Mouse (Mus musculus) T-helper 2 cell (primary cell): Measurements from ENCODE around the gene Zfp553.

Source experiments
- in situ Hi-C: fragments of 300-600 bp; cut with MboI, MseI; formaldehyde crosslinking; loops from one replicate; pipeline ENCODE4 v1.15.1; 2025; ENCODE audit warnings: high pct_unique_total_duplicates

Zfp553 gene

GRCm38 (mm10) chr7:127232622-127233367 lies at the start of gene Zfp553, which contains the start of gene Sept1:
TSS of gene Zfp553 (plus strand) at chr7:127233061.
TSS of gene Sept1 (minus strand) at chr7:127233130.
- in situ Hi-C loops = no loop called here

GRCm38 (mm10) chr7:127183345-127183744 lies 49.5 kb upstream of the Zfp553 start:
- in situ Hi-C loops = loop anchor here (5.0 kb wide), 1 partner anchor 46 kb away; the partner anchor contains the start of gene Spn

GRCm38 (mm10) chr7:127183828-127184227 lies 49.0 kb upstream of the Zfp553 start:
- in situ Hi-C loops = loop anchor here (5.0 kb wide), 1 partner anchor 47 kb away; the partner anchor contains the start of gene Spn

- in situ Hi-C loops = loop anchor here (5.0 kb wide), 1 partner anchor 47 kb away; the partner anchor contains the start of gene Spn
Observed at GRCm38 (mm10) chr7:127184720-127185119, 48.1 kb upstream of the Zfp553 start.

GRCm38 (mm10) chr7:127185601-127186000 lies 47.3 kb upstream of the Zfp553 start:
- in situ Hi-C loops = no loop called here

- in situ Hi-C loops = no loop called here
Observed at GRCm38 (mm10) chr7:127187351-127187750, 45.5 kb upstream of the Zfp553 start.

- in situ Hi-C loops = no loop called here
Observed at GRCm38 (mm10) chr7:127188305-127189276, 44.3 kb upstream of the Zfp553 start.

GRCm38 (mm10) chr7:127190672-127191071 lies 42.2 kb upstream of the Zfp553 start:
- in situ Hi-C loops = no loop called here

GRCm38 (mm10) chr7:127192989-127193388 lies 39.9 kb upstream of the Zfp553 start:
- in situ Hi-C loops = no loop called here

GRCm38 (mm10) chr7:127194011-127194632 lies 38.7 kb upstream of the Zfp553 start:
- in situ Hi-C loops = no loop called here

GRCm38 (mm10) chr7:127194633-127195029 lies 38.2 kb upstream of the Zfp553 start:
- in situ Hi-C loops = no loop called here

- in situ Hi-C loops = no loop called here
Observed at GRCm38 (mm10) chr7:127195544-127196295, 37.1 kb upstream of the Zfp553 start, which contains the start of gene Cd2bp2. TSS of gene Cd2bp2 (minus strand) at chr7:127196050.

GRCm38 (mm10) chr7:127196484-127196883 lies 36.4 kb upstream of the Zfp553 start:
- in situ Hi-C loops = no loop called here

GRCm38 (mm10) chr7:127206606-127207005 lies 26.3 kb upstream of the Zfp553 start:
- in situ Hi-C loops = no loop called here

GRCm38 (mm10) chr7:127207374-127208294 lies 25.2 kb upstream of the Zfp553 start:
- in situ Hi-C loops = no loop called here

GRCm38 (mm10) chr7:127208295-127208552 lies 24.6 kb upstream of the Zfp553 start, which contains the start of gene Tbc1d10b:
TSS of gene Tbc1d10b (minus strand) at chr7:127208468.
- in situ Hi-C loops = no loop called here

GRCm38 (mm10) chr7:127208553-127209438 lies 24.1 kb upstream of the Zfp553 start, which contains the start of gene Mylpf:
TSS of gene Mylpf (plus strand) at chr7:127208890.
- in situ Hi-C loops = no loop called here

- in situ Hi-C loops = no loop called here
Observed at GRCm38 (mm10) chr7:127209851-127210250, 23.0 kb upstream of the Zfp553 start.

GRCm38 (mm10) chr7:127210266-127210665 lies 22.6 kb upstream of the Zfp553 start:
- in situ Hi-C loops = no loop called here
